Mouse (Mus musculus) G1E-ER4 (cell line): ENCODE results near the gene Sord. TPM values are rescaled to one million over a fixed set of nuclear protein-coding genes. Genes with fewer than 3 reads are reported as not detected.

ENCODE experiments used
- GATA1 ChIP-seq: IDR thresholded peaks from one replicate; pipeline ENCODE4 v1.8.0; 2012; ENCODE audit warnings: low read length, inconsistent platforms
- polyA plus RNA-seq: library from polyadenylated mRNA; stranded (reverse); fragments of >175 nt; gene quantifications from 2 replicates; pipeline ENCODE4 v1.2.3, GENCODE M21; 2012

The Sord gene
- polyA plus RNA-seq: 42.3 and 50.4 TPM in 2 replicates

DNA sequence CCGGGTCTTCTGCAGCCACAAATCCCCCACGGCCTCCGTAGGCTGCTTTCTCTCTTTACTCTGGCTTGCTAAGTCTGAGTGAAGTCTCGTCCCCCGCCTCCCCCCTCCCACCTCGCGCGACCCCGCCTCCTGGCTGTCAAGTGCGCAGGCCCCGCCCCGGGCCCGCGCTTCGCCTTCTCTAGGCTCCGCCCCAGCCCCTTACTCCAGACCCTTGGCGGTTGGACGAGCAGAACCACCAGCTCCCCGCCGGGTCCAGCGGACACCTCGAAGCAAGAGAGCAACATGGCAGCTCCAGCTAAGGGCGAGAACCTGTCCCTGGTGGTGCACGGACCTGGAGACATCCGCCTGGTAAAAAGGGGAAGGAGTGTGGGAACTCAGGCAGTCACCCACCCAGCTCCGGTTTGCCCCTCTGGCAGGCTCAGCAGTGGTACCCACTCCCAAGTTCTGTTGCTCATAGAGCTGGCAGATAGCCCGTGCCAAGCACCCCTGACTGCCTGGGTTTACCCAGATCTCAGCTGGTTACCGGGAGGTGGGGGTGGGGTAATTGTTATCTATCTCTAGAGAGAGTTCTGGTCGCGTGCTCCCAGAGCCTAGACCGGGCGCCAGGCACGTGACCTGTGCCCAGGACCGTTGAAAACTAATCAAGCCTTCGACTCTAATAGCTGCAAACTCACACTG lies at the start of gene Sord:
Sord (plus strand) TSS at position 139 of the 678 bp plus-strand sequence.
- TF ChIP-seq GATA1: no peak

DNA sequence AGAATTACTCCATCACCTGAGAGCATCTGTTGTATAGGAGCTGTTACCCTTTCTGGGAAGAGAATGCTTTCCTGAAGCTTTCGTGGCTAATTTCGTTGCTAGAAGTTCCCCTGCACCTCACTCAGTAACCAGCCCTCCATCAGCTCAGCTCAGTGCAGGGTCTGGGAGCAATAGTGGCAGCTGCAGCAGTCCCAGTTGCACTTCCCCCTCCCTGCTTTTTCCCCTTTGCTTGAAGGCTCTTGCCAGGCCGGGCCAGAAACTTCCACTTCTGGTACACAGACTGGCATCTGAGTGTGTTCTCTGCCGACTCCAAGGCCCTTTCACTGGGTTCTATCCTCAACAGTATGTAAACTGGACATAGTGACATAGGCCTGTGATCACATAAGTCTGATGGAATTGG lies 49.5 kb upstream of the Sord start:
- no peak for TF ChIP-seq GATA1

- TF ChIP-seq GATA1: no peak
These were observed 48.4 kb upstream of the Sord start, which contains the start of the genes Patl2 and Terb2 for GRCm38 (mm10) chr2:122186106-122186505. Patl2 (minus strand) TSS chr2:122186189. Terb2 (plus strand) TSS chr2:122186272.

DNA sequence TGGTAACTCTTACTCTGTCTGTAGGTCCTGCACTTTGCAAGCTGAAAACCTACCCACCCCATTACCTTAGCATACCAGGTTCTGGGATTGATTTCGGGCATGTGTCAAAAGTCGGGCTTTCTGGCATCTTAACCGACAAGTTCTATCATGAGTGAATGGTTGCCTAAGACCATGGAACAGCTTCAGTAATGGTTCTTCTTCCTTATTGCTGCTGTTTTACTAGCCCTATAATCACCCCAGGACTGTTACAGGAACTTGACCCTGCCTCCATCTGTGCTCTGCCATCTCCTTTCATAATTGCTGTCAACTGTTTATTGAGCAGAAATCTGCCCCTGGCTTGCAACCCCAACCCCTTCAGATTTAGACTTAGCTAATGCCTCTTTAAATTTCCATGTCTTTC lies 47.8 kb upstream of the Sord start:
- TF ChIP-seq GATA1: no peak

DNA sequence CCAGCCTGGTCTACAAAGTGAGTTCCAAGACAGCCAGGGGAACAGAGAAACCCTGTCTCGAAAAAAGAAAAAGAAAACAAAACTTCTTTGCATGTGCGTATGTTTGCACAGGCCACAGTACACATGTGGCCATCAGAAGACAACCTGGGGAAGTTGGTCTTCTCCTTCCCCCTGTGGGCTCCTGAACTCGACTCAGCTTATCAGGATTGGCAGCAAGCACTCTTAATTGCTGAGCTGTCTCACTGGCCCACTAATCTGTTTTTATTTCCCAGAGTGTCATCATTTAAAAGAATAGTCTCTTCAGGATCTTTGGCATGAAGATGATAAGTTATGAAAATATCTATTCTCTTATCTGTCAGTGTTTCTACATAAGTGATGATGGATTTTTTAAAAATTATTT lies 42.7 kb upstream of the Sord start:
- no peak for TF ChIP-seq GATA1

DNA sequence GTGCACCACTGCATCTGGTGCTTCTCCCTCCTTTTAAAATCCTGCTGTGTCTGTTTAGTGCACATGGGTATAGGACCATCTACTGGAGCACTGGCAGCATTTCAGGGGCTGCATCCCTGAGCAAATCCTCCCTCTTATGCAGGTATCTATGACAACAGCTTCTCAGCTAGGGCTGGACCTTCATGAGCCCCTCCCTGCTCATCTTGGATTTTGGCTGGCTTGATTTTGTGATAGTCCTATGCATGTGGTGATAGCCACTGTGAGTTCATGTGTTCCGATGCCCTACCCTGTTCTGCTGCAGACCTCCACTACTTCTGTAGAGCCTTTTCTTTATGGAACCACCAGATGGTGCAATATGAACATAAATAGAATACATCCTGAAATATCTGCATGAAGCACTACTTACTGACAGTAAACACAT lies 40.0 kb upstream of the Sord start:
- TF ChIP-seq GATA1: no peak

GRCm38 (mm10) chr2:122201501-122201900 lies 33.0 kb upstream of the Sord start:
- no peak for TF ChIP-seq GATA1

GRCm38 (mm10) chr2:122206440-122207107 lies 28.0 kb upstream of the Sord start:
- no peak for TF ChIP-seq GATA1

DNA sequence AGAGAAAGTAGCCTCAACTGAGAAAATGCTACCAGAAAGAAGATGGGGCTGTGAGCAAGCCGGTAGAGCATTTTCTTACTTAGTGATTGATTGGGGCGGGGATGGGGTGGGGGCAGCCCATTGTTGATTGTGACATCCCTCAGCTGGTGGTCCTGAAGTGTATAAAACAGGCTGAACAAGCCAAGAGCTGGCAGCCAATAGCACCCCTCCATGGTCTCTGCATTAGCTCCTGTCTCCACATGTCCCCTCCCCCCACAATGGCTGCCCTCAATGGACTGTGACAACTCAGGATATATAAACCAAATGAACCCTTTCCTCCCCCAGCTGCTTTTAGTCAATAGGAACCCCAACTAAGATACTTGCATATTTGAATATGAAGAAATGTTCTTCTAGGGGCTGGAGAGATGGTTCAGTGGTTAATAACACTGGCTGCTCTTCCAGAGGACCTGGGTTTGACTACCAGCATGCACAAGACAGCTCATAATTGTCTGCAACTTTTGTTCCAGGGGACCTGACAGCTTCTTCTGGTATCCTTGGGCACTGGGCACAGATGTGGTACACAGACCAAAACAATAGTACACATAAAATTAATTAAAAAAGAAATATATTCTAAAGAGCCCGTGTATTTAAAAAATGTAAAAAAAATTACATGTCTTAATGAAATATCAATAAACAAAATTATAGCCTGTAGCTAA lies 23.9 kb upstream of the Sord start:
- TF ChIP-seq GATA1: no peak

DNA sequence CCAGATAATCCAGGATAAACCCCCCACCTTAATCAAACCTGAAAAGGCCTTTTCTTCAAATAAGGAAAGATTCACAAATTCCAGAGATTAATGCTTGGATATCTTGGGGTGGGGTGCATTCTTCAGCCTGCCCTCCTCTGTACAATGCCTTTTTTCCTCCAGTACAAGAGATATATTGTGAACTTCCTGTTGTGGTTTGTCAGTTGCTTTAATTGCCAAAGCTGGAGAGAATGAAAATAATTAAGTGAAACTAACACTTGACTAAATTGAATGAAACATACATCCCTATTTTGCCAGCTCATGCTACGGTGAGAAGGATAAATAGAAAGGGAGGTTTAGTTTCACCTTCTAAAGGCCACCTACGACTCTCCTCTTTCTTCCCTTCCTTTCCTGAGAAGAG lies 16.3 kb upstream of the Sord start:
- TF ChIP-seq GATA1: no peak

DNA sequence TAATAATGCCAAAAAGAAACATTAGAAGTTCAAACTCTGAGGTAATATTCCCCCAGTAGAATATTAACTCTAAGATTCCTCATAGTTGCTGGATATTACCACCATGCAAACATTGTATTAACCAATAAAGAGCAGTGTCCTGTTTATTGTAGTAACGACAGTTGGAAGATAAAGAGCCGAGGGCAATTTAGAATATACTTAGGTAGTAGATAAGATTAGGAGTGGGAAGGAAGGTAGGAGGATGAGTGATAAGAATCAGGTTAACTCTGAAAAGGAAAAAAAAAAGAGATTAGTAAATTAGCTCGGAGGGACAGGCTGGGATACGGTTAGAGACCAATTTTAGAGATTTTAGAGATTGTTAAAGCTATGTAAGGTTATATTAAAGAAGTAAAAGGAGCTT lies 13.2 kb upstream of the Sord start:
- TF ChIP-seq GATA1: no peak

DNA sequence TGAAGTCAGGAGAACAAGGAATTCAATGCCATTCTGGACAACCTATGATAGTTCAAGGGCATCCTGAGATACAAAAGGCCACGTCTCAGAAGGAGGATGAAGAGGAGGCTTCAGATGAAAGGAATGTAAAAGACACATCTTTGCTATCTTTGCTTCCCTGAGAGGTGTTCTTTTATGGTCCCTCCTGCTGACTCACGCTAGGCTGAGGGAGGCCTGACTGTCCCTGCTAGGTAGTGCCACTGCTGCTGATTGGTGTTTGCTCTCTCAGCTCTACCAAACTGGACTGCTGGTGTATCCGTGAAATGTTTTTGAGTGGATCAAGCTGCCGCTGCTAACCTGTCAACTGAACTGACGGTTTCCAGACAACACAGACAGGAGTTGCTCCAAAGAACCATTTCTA lies 12.8 kb upstream of the Sord start:
- TF ChIP-seq GATA1: no peak

DNA sequence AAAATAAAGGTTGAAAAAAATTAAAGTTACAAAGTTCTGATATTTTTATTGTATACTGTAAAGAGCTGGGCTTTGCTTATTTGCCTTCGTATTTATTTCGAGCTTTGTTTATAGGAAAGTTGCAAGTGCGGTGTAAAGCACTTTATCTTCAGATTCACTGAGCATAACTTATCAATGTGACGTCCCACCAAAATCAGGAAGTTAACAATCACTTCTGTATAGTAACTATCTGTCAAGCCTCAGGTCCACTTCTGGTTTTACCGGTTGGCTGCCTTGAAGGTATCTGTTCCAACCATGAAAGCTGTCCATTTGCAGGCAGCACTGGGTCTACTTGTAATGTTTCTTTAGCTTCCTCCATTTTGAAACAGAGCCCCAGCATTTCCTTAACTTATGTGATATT lies 12.3 kb upstream of the Sord start:
- peak; percentile 37 for TF ChIP-seq GATA1

DNA sequence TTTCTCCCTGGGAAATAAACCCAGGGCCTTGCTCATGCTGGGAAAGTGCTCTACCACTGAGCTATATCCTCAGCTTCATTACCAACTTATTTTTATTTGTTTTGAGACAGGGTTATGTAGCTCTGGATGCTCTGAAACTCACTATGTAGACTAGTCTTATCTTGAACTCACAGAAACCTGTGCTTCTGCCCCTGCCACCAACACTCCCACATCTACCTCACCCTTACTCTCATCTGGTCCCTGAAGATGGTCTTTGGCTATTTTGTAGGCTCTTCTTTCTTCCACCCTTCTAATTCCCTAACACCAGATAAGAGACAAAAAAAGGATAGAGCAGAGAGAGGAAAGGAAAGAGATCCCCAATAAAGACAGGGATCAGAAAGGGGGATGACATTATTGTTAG lies 10.9 kb upstream of the Sord start:
- no peak for TF ChIP-seq GATA1

DNA sequence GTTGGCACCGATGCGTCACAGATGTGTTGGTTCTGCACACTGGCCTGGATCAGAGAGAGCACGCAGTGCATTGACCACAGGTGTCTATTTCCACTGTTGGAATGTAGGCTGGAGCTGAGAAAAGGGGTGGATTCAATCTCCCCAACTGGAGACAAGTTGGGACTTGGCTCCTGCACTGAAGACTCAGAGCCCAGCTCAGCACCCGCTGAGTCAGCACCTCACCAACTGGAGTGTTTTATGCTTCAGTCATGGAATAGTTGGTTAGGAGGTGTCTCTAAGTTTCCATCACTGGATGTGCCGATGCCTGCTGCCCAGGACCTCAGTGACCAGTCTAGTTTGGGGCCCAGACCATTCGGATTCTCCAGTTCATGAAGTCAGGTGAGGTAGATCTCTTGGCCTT lies 4.2 kb upstream of the Sord start:
- no peak for TF ChIP-seq GATA1

- no peak for TF ChIP-seq GATA1
These were observed 2.9 kb upstream of the Sord start for GRCm38 (mm10) chr2:122231616-122232015.
